Mouse (Mus musculus): ENCODE data around the gene Frrs1. TPM values are rescaled to one million over a fixed set of nuclear protein-coding genes. Genes with fewer than 3 reads are reported as not detected.

Gene Frrs1
- polyA plus RNA-seq, 1 experiment = 0.58 TPM

DNA sequence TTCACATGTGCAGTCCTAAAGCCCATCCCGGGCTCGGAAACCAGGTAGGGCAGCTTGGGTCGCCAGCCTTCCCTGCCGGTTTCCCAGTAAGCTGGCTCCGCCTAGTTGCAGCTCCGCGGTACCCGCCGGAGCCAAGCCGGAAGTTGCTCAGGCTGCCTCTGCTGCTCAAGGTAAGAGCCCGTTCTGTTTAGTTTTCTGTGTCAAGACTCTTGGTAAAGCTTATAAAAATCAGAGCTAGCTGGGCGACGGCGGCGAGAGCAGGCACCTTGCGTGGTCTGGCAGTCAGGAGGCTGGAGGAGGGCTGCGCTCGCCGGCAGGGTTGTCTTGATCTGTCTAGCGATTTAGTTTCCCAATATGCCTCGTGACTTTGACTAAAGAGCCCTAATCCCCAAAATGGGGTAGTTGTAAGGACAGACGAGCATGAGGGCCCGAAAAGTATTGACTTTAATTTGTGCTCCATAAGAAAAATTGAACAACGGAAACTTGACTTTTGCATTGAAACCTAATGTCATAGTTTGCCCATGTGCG lies 2.3 kb downstream of the Frrs1 start:
- no peaks in the 10 kb centered on the region; the same call in 1 of the 2 replicates for H3K4me1 ChIP-seq (ENCODE audit: control insufficient read depth, insufficient read depth, low read length)
- H3K4me3 ChIP-seq (ENCODE audit: control insufficient read depth, low read depth, low read length) = peak overlapping the region; percentile 78
- H3K27me3 ChIP-seq (ENCODE audit: control insufficient read depth, insufficient read depth, low read length) = no peaks in the 10 kb centered on the region
- TF ChIP-seq POLR2A (IDR thresholded peaks at IDR 0.05; ENCODE audit: control insufficient read depth, low read depth, low read length) = no peak
- TF ChIP-seq CTCF (IDR thresholded peaks at IDR 0.05; ENCODE audit: control insufficient read depth, insufficient read depth, insufficient replicate concordance, low read depth, low read length) = no peak
- H3K27ac ChIP-seq (ENCODE audit: control insufficient read depth, insufficient read depth, low read depth, low read length) = no peak overlapping the region
- no peaks in the 10 kb centered on the region for H3K36me3 ChIP-seq (ENCODE audit: control insufficient read depth, insufficient read depth, low read length)

DNA sequence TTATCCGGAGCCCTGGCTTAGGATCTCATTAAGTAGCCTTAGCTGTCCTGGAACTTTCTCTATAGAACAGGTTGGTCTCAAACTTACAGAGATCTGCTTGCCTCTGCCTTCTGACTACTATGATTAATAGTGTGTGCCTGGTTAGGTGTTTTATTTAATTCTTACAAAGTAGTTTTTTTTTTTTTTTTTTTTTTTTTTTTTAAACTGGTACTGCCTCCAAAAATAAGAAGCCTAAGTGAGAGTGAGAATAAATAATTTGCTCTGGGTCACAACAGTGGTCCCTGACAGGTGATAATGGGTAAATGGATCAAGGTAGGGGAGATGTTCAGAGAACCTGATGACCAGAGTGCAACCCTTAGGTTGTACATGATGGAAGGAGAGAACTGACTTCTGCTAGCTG lies 3.4 kb downstream of the Frrs1 start:
- Histone ChIP-seq H3K27ac (ENCODE audit: control insufficient read depth, insufficient read depth, low read depth, low read length) (no peak overlapping the region), H3K4me3 (ENCODE audit: control insufficient read depth, low read depth, low read length) (no peak overlapping the region), H3K4me1 (ENCODE audit: control insufficient read depth, insufficient read depth, low read length) (no peaks in the 10 kb centered on the region; the same call in 1 of the 2 replicates), H3K27me3 (ENCODE audit: control insufficient read depth, insufficient read depth, low read length) (no peaks in the 10 kb centered on the region), H3K36me3 (ENCODE audit: control insufficient read depth, insufficient read depth, low read length) (no peaks in the 10 kb centered on the region)
- TF ChIP-seq CTCF (IDR thresholded peaks at IDR 0.05; ENCODE audit: control insufficient read depth, insufficient read depth, insufficient replicate concordance, low read depth, low read length) (no peak), POLR2A (IDR thresholded peaks at IDR 0.05; ENCODE audit: control insufficient read depth, low read depth, low read length) (no peak)

DNA sequence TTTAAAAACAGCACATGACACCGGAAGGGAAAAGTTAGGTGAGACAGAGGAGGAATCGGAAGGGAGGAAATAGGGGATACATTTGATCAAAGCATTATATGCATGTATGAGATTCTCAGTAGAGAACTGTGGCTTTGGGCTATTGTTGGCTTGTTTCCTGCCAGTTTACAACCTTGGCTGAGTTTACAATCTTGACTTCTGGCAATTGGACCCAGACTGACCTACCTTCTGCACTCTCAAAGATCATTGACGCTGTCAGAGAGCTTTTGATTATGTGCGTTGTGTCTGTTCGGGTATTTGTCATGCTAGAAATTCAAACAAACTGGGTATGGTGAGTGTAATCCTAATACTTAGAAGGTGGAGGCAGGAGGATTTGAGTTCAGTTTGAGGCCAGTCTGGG lies 5.2 kb downstream of the Frrs1 start:
- Histone ChIP-seq H3K4me1 (ENCODE audit: control insufficient read depth, insufficient read depth, low read length) (no peaks in the 10 kb centered on the region; the same call in 1 of the 2 replicates), H3K27me3 (ENCODE audit: control insufficient read depth, insufficient read depth, low read length) (no peaks in the 10 kb centered on the region), H3K4me3 (ENCODE audit: control insufficient read depth, low read depth, low read length) (no peak overlapping the region), H3K36me3 (ENCODE audit: control insufficient read depth, insufficient read depth, low read length) (no peaks in the 10 kb centered on the region), H3K27ac (ENCODE audit: control insufficient read depth, insufficient read depth, low read depth, low read length) (no peak overlapping the region)
- TF ChIP-seq POLR2A (IDR thresholded peaks at IDR 0.05; ENCODE audit: control insufficient read depth, low read depth, low read length) = no peak
- no peak for TF ChIP-seq CTCF (IDR thresholded peaks at IDR 0.05; ENCODE audit: control insufficient read depth, insufficient read depth, insufficient replicate concordance, low read depth, low read length)

DNA sequence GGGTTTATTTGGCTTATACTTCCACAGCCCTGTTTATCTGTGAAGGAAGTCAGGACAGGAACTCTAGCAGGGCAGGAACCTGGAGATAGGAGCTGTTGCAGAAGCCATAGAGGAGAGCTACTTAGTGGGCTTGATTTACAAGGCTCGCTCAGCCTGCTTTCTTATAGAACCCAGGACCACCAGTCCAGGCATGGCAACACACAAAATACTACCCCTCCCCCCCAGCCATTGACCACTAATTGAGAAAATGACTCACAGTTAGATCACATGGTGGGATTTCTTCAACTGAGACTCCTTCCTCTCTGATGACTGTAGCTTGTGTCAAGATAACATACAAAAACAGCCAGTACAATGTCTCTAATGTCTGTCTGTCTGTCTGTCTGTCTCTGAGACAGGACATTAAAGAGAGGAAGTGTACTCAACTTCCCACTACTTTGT lies 6.0 kb downstream of the Frrs1 start:
- H3K4me1 ChIP-seq (ENCODE audit: control insufficient read depth, insufficient read depth, low read length) = no peaks in the 10 kb centered on the region; the same call in 1 of the 2 replicates
- H3K27me3 ChIP-seq (ENCODE audit: control insufficient read depth, insufficient read depth, low read length) = no peaks in the 10 kb centered on the region
- no peak overlapping the region for H3K4me3 ChIP-seq (ENCODE audit: control insufficient read depth, low read depth, low read length)
- no peak for TF ChIP-seq POLR2A (IDR thresholded peaks at IDR 0.05; ENCODE audit: control insufficient read depth, low read depth, low read length)
- no peak for TF ChIP-seq CTCF (IDR thresholded peaks at IDR 0.05; ENCODE audit: control insufficient read depth, insufficient read depth, insufficient replicate concordance, low read depth, low read length)
- no peaks in the 10 kb centered on the region for H3K36me3 ChIP-seq (ENCODE audit: control insufficient read depth, insufficient read depth, low read length)
- no peak overlapping the region for H3K27ac ChIP-seq (ENCODE audit: control insufficient read depth, insufficient read depth, low read depth, low read length)

DNA sequence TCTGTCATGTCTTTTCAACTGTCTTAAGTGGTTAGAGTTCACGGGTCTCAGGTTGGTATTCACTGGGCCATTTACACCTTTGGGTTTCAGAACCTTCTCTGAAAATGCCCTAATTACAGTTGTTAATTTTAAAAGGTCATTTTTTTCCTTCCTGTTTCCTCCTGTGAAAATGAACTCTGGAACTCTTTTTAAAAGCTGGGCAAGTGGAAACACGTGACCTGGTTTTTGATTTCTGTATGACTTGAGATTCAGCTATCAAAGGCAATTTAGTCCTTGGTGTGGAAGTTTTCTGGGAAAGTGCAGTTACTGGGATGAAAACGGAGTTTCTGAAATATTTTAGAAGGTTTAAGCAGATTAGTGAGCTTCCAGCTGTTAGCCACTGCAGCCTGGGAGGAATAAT lies 11.1 kb downstream of the Frrs1 start:
- no peaks in the 10 kb centered on the region for H3K4me1 ChIP-seq (ENCODE audit: control insufficient read depth, insufficient read depth, low read length)
- no peaks in the 10 kb centered on the region for H3K36me3 ChIP-seq (ENCODE audit: control insufficient read depth, insufficient read depth, low read length)
- H3K4me3 ChIP-seq (ENCODE audit: control insufficient read depth, low read depth, low read length) = no peak overlapping the region
- no peaks in the 10 kb centered on the region for H3K27me3 ChIP-seq (ENCODE audit: control insufficient read depth, insufficient read depth, low read length)
- H3K27ac ChIP-seq (ENCODE audit: control insufficient read depth, insufficient read depth, low read depth, low read length) = no peak overlapping the region
- TF ChIP-seq POLR2A (IDR thresholded peaks at IDR 0.05; ENCODE audit: control insufficient read depth, low read depth, low read length) (no peak), CTCF (IDR thresholded peaks at IDR 0.05; ENCODE audit: control insufficient read depth, insufficient read depth, insufficient replicate concordance, low read depth, low read length) (no peak)

DNA sequence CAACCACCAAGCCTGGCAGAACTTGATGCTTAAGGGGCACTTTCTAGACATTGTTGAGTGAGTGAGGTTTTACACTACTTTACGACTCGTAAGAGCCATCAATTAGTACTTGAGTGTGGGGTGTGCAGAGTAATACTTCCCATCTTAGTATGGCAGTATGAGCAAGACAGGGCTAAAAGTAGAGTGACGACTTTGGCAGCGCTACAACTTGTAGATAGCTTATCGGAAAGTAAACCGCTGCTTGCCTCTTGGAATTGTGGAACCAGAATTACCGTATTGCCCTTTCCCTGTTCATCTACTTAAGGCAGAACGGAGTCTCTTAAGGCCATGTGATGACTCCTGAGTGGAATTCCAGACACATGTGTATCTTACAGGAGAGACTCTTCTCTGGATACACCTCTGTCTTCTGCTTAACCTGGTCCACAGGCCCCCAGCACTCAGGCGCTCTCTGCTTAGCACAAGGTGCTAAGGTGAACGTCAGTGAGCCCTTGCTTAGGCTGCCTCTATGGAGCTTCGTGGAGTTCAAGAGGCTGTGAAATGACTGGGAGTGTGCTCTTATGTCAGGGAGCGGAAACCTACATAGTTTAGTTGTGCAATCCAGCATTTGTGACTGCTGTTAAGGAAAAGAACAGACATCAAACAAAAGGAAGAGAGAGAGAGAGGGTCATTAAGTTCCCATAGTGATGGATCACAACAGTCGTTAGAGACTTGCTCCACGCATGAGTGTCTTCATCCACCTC lies 23.1 kb downstream of the Frrs1 start:
- TF ChIP-seq CTCF (IDR thresholded peaks at IDR 0.05; ENCODE audit: control insufficient read depth, insufficient read depth, insufficient replicate concordance, low read depth, low read length) (no peak), POLR2A (IDR thresholded peaks at IDR 0.05; ENCODE audit: control insufficient read depth, low read depth, low read length) (no peak)
- H3K27ac ChIP-seq (ENCODE audit: control insufficient read depth, insufficient read depth, low read depth, low read length) = no peak overlapping the region
- H3K36me3 ChIP-seq (ENCODE audit: control insufficient read depth, insufficient read depth, low read length) = no peaks in the 10 kb centered on the region
- no peaks in the 10 kb centered on the region for H3K27me3 ChIP-seq (ENCODE audit: control insufficient read depth, insufficient read depth, low read length)
- H3K4me1 ChIP-seq (ENCODE audit: control insufficient read depth, insufficient read depth, low read length) = no peaks in the 10 kb centered on the region
- H3K4me3 ChIP-seq (ENCODE audit: control insufficient read depth, low read depth, low read length) = no peak overlapping the region

DNA sequence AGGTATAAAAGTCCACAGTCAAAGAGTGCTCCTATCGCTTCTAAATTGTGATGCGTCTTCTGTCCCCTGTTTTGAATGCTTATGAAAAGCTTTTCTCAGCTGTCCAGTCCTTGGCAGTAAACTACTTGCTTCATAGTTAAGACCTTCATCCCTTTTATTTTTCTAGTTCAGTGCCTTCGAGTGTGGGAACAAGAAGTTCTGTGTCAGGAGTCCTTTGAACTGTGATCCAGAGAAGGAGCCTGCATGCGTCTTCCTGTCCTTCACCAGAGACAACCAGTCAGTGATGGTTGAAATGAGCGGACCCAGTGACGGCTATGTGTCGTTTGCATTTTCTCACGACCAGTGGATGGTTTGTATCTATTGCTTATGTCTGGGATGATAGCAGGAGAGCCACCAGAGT lies 25.7 kb downstream of the Frrs1 start:
- H3K4me1 ChIP-seq (ENCODE audit: control insufficient read depth, insufficient read depth, low read length) = no peaks in the 10 kb centered on the region
- no peaks in the 10 kb centered on the region for H3K36me3 ChIP-seq (ENCODE audit: control insufficient read depth, insufficient read depth, low read length)
- H3K4me3 ChIP-seq (ENCODE audit: control insufficient read depth, low read depth, low read length) = no peak overlapping the region
- H3K27ac ChIP-seq (ENCODE audit: control insufficient read depth, insufficient read depth, low read depth, low read length) = no peak overlapping the region
- no peaks in the 10 kb centered on the region for H3K27me3 ChIP-seq (ENCODE audit: control insufficient read depth, insufficient read depth, low read length)
- TF ChIP-seq CTCF (IDR thresholded peaks at IDR 0.05; ENCODE audit: control insufficient read depth, insufficient read depth, insufficient replicate concordance, low read depth, low read length) (no peak), POLR2A (IDR thresholded peaks at IDR 0.05; ENCODE audit: control insufficient read depth, low read depth, low read length) (no peak)

All from testis, adult 2 months (tissue).